26 mouse cellular contexts compared by ENCODE assay signal in genomic region chr2:84705295-84705694, GRCm38 (mm10). TPM values are rescaled to one million over a fixed set of nuclear protein-coding genes. Genes with fewer than 3 reads are reported as not detected.
DNase-seq lines count a peak whose midpoint lies in the region; ATAC-seq lines count a peak whose summit lies in the region.
"Had no signal": no experiment of that assay in that cellular context is flagged by ENCODE, and none has a peak within 500 bp of the region (broad histone marks: within the 10 kb centered on the region; RNA-seq: fewer than 3 reads in every experiment).

No protein-coding gene starts in this region.

- no peak overlapping the region for H3K27ac ChIP-seq in embryonic facial prominence, embryonic 14.5 days (replicated peaks; ENCODE audit: low read depth, low read length)
- no peak overlapping the region for H3K27ac ChIP-seq in embryonic facial prominence, embryonic 10.5 days (replicated peaks)
- H3K27ac ChIP-seq: embryonic facial prominence, embryonic 13.5 days; forebrain, embryonic 12.5 days; hindbrain, embryonic 15.5 days; midbrain, embryonic 12.5 days; neural tube, embryonic 15.5 days had no signal

- H3K4me3 ChIP-seq in embryonic facial prominence, embryonic 14.5 days (ENCODE audit: low read depth, low read length) = no peak overlapping the region
- H3K4me3 ChIP-seq in embryonic facial prominence, embryonic 10.5 days = no peak overlapping the region
- H3K4me3 ChIP-seq: embryonic facial prominence, embryonic 13.5 days; forebrain, embryonic 12.5 days; hindbrain, embryonic 15.5 days; liver, embryonic 15.5 days; midbrain, embryonic 12.5 days; myocyte; neural tube, embryonic 15.5 days had no signal

- H3K36me3 ChIP-seq in embryonic facial prominence, embryonic 14.5 days (ENCODE audit: control insufficient read depth, insufficient read depth, low read length) = peaks cover 84% of the 10 kb centered on the region
- peaks cover 94% of the 10 kb centered on the region for H3K36me3 ChIP-seq in embryonic facial prominence, embryonic 10.5 days (replicated peaks)

- H3K27me3 ChIP-seq in embryonic facial prominence, embryonic 14.5 days (replicated peaks; ENCODE audit: control insufficient read depth, insufficient read depth, low read length) = no peaks in the 10 kb centered on the region
- H3K27me3 ChIP-seq in embryonic facial prominence, embryonic 10.5 days (replicated peaks; ENCODE audit: low read depth, poor library complexity, severe bottlenecking) = no peaks in the 10 kb centered on the region
- H3K27me3 ChIP-seq: CH12.LX; embryonic facial prominence, embryonic 13.5 days; forebrain, embryonic 12.5 days; hindbrain, embryonic 15.5 days; liver, embryonic 15.5 days; midbrain, embryonic 12.5 days; neural tube, embryonic 15.5 days had no signal

- H3K4me1 ChIP-seq in embryonic facial prominence, embryonic 14.5 days (ENCODE audit: control insufficient read depth, insufficient read depth, low read length) = no peaks in the 10 kb centered on the region
- peaks cover 4% of the 10 kb centered on the region; the same call in 1 of the 2 replicates for H3K4me1 ChIP-seq in embryonic facial prominence, embryonic 10.5 days

- no peaks in the 10 kb centered on the region for H3K9me3 ChIP-seq in embryonic facial prominence, embryonic 14.5 days (ENCODE audit: control insufficient read depth, low read length)
- H3K9me3 ChIP-seq in embryonic facial prominence, embryonic 10.5 days = no peaks in the 10 kb centered on the region
- H3K9me3 ChIP-seq: embryonic facial prominence, embryonic 13.5 days; forebrain, embryonic 12.5 days; hindbrain, embryonic 15.5 days; liver, embryonic 15.5 days; midbrain, embryonic 12.5 days; neural tube, embryonic 15.5 days had no signal

- 81% methylated on average over 1 of the region's 1 CpGs for WGBS in embryonic facial prominence, embryonic 14.5 days
- 93% methylated on average over 1 of the region's 1 CpGs for WGBS in embryonic facial prominence, embryonic 10.5 days

- ATAC-seq in embryonic facial prominence, embryonic 14.5 days (ENCODE audit: low read depth) = no peak
- peak; percentile 64 for ATAC-seq in megakaryocyte progenitor cell, adult 5-6 weeks (replicated peaks; ENCODE audit: poor library complexity)

- peak; percentile 50 for DNase-seq in embryonic facial prominence, embryonic 14.5 days (ENCODE audit: low spot score)
- DNase-seq in embryonic facial prominence, embryonic 10.5 days (ENCODE audit: low spot score) = no peak
- DNase-seq in urinary bladder, postnatal 14 days (ENCODE audit: low spot score) = peak; percentile 41
- DNase-seq in urinary bladder, postnatal 10 days (ENCODE audit: low spot score) = no peak
- DNase-seq in left cerebral cortex, adult 8-10 months (ENCODE audit: low spot score in 2 of 2) = no peak
- DNase-seq in frontal cortex, postnatal 10 days (ENCODE audit: low spot score in 2 of 2) = no peak
- no peak for DNase-seq in cerebellum, adult 9-11 months
- DNase-seq: adrenal gland, postnatal 14 days; cerebellum, adult 18-20 months; heart, postnatal 14 days; kidney, adult 2 months; left cerebral cortex, postnatal 4 days; lung, postnatal 36 days; thymus, adult 2 months had no signal

- H3K9ac ChIP-seq in embryonic facial prominence, embryonic 14.5 days (ENCODE audit: low read depth, low read length) = no peak overlapping the region
- H3K9ac ChIP-seq: embryonic facial prominence, embryonic 13.5 days; forebrain, embryonic 12.5 days; hindbrain, embryonic 15.5 days; liver, embryonic 15.5 days; midbrain, embryonic 12.5 days; neural tube, embryonic 15.5 days had no signal

- no peak overlapping the region for H3K4me2 ChIP-seq in embryonic facial prominence, embryonic 14.5 days (ENCODE audit: low read depth, low read length)
- H3K4me2 ChIP-seq: embryonic facial prominence, embryonic 13.5 days; forebrain, embryonic 12.5 days; heart, embryonic 11.5 days; hindbrain, embryonic 15.5 days; liver, embryonic 15.5 days; midbrain, embryonic 12.5 days; neural tube, embryonic 15.5 days had no signal

RNA-seq across cellular contexts. Expression of gene Zdhhc5, which starts 9.7 kb away (rescaled TPM):
- 31.4 and 31.6 TPM in 2 replicates for polyA plus RNA-seq in embryonic facial prominence, embryonic 14.5 days (2014; fragmentation: Nextera tagmentation; extraction: Ambion mirVana)
- polyA plus RNA-seq in embryonic facial prominence, embryonic 10.5 days (2016; fragmentation: Nextera tagmentation; extraction: Ambion mirVana) = 30.2 and 31.9 TPM in 2 replicates
- total RNA-seq in megakaryocyte progenitor cell, adult 5-6 weeks (2015) = 44.0 and 46.1 TPM in 2 replicates
- total RNA-seq in megakaryocyte progenitor cell, adult 5-6 weeks (2017) = 29.1 and 30.6 TPM in 2 replicates
- 10 to 100 TPM; 38.3 to 42.1 (median 40.2) TPM for total RNA-seq in left cerebral cortex, adult 8-10 months (2022)

RNA-seq across cellular contexts. Expression of gene Clp1, which starts 21.9 kb away (rescaled TPM):
- 22.6 and 24.2 TPM in 2 replicates for polyA plus RNA-seq in embryonic facial prominence, embryonic 14.5 days (2014; fragmentation: Nextera tagmentation; extraction: Ambion mirVana)
- 53.2 and 53.8 TPM in 2 replicates for polyA plus RNA-seq in embryonic facial prominence, embryonic 10.5 days (2016; fragmentation: Nextera tagmentation; extraction: Ambion mirVana)
- total RNA-seq in megakaryocyte progenitor cell, adult 5-6 weeks (2015) = 42.5 and 44.7 TPM in 2 replicates
- 37.3 and 43.5 TPM in 2 replicates for total RNA-seq in megakaryocyte progenitor cell, adult 5-6 weeks (2017)
- 10 to 100 TPM in 2 of 4 experiments, 1 to 10 TPM in 2; 9.1 to 11.1 (median 10.3) TPM for total RNA-seq in left cerebral cortex, adult 8-10 months (2022)

RNA-seq across cellular contexts. Expression of gene Tmx2, which starts 26.4 kb away (rescaled TPM):
- polyA plus RNA-seq in embryonic facial prominence, embryonic 14.5 days (2014; fragmentation: Nextera tagmentation; extraction: Ambion mirVana) = 99.0 and 103 TPM in 2 replicates
- polyA plus RNA-seq in embryonic facial prominence, embryonic 10.5 days (2016; fragmentation: Nextera tagmentation; extraction: Ambion mirVana) = 135 and 137 TPM in 2 replicates
- 75.6 and 78.6 TPM in 2 replicates for total RNA-seq in megakaryocyte progenitor cell, adult 5-6 weeks (2015)
- 48.1 and 51.0 TPM in 2 replicates for total RNA-seq in megakaryocyte progenitor cell, adult 5-6 weeks (2017)
- 100 to 1,000 TPM; 243 to 260 (median 256) TPM for total RNA-seq in left cerebral cortex, adult 8-10 months (2022)

RNA-seq across cellular contexts. Expression of gene Med19, which starts 27.1 kb away (rescaled TPM):
- 28.4 and 28.8 TPM in 2 replicates for polyA plus RNA-seq in embryonic facial prominence, embryonic 14.5 days (2014; fragmentation: Nextera tagmentation; extraction: Ambion mirVana)
- polyA plus RNA-seq in embryonic facial prominence, embryonic 10.5 days (2016; fragmentation: Nextera tagmentation; extraction: Ambion mirVana) = 45.3 and 46.4 TPM in 2 replicates
- total RNA-seq in megakaryocyte progenitor cell, adult 5-6 weeks (2015) = 30.8 and 40.2 TPM in 2 replicates
- total RNA-seq in megakaryocyte progenitor cell, adult 5-6 weeks (2017) = 21.4 and 26.4 TPM in 2 replicates
- 10 to 100 TPM; 31.6 to 37.0 (median 32.9) TPM for total RNA-seq in left cerebral cortex, adult 8-10 months (2022)

RNA-seq across cellular contexts. Expression of gene Gm28635, which starts 27.5 kb away (rescaled TPM):
- polyA plus RNA-seq in embryonic facial prominence, embryonic 14.5 days (2014; fragmentation: Nextera tagmentation; extraction: Ambion mirVana) = not detected in 2 replicates
- polyA plus RNA-seq in embryonic facial prominence, embryonic 10.5 days (2016; fragmentation: Nextera tagmentation; extraction: Ambion mirVana) = not detected in 2 replicates
- not detected in 2 replicates for total RNA-seq in megakaryocyte progenitor cell, adult 5-6 weeks (2015)
- 0.44 TPM in 1 of 2 replicates, not detected in the other for total RNA-seq in megakaryocyte progenitor cell, adult 5-6 weeks (2017)
- 1 to 10 TPM in 1 of 4 experiments, not detected in 3; 3.6 TPM for total RNA-seq in left cerebral cortex, adult 8-10 months (2022)
- total RNA-seq: adrenal gland, postnatal 14 days; CH12.LX had no signal
- polyA plus RNA-seq: embryonic facial prominence, embryonic 13.5 days; forebrain, embryonic 12.5 days; frontal cortex, adult 2 months; heart, embryonic 11.5 days; hindbrain, embryonic 15.5 days; kidney, adult 2 months; large intestine, adult 2 months; liver, embryonic 15.5 days; midbrain, embryonic 12.5 days; myocyte; neural tube, embryonic 15.5 days; thymus, adult 2 months had no signal

Comparison
In these comparisons a context has a peak if more than half of its experiments do, and no peak if none do; other contexts are left out.
1. DNase-seq: peak in embryonic facial prominence, embryonic 14.5 days (single experiment) and urinary bladder, postnatal 14 days (single experiment); none in embryonic facial prominence, embryonic 10.5 days (single experiment), urinary bladder, postnatal 10 days (single experiment), left cerebral cortex, adult 8-10 months (0 of 2), frontal cortex, postnatal 10 days (0 of 2) and cerebellum, adult 9-11 months (single experiment).